Mouse (Mus musculus) stomach, postnatal 0 days (tissue): ENCODE measurements around the gene Jak2.

Source experiments
- CTCF ChIP-seq: IDR thresholded peaks from 2 replicates; pipeline ENCODE4 v1.5.1; 2016; ENCODE audit warnings: antibody characterized with exemption, low read depth, mild to moderate bottlenecking, moderate library complexity
- EP300 ChIP-seq: optimal IDR thresholded peaks from 2 replicates; pipeline ENCODE3; 2016; ENCODE audit warnings: antibody characterized with exemption

GRCm38 (mm10) chr19:29271147-29271578, 19.5 kb downstream of the Jak2 start:
- no peak for TF ChIP-seq CTCF
- no peak for TF ChIP-seq EP300
